Mouse (Mus musculus) small intestine, adult 2 months (tissue): ENCODE results near the gene Tubb2b. TPM values are rescaled to one million over a fixed set of nuclear protein-coding genes. Genes with fewer than 3 reads are reported as not detected.

Experiments
- H3K27ac ChIP-seq: fragments of 200-500 bp; 2 replicates; pipeline ENCODE4 v1.5.1; 2012; ENCODE audit warnings: low read depth, low read length, control low read depth, inconsistent platforms; ENCODE audit not compliant: insufficient read depth
- H3K27me3 ChIP-seq: fragments of 200-500 bp; 2 replicates; pipeline ENCODE4 v1.6.1; 2012; ENCODE audit warnings: mild to moderate bottlenecking, moderate library complexity, low read length, inconsistent platforms; ENCODE audit not compliant: control insufficient read depth, insufficient read depth
- H3K36me3 ChIP-seq: fragments of 200-500 bp; 2 replicates; pipeline ENCODE4 v1.6.1; 2012; ENCODE audit warnings: mild to moderate bottlenecking, low read length, control low read depth, inconsistent platforms; ENCODE audit not compliant: control insufficient read depth, insufficient read depth
- H3K4me1 ChIP-seq: fragments of 200-500 bp; 2 replicates; pipeline ENCODE4 v1.6.1; 2012; ENCODE audit warnings: low read length, inconsistent platforms, mixed read lengths; ENCODE audit not compliant: control insufficient read depth, insufficient read depth, insufficient read length
- H3K4me3 ChIP-seq: fragments of 200-500 bp; 2 replicates; pipeline ENCODE4 v1.5.1; 2012; ENCODE audit warnings: low read depth, mild to moderate bottlenecking, control low read depth, inconsistent platforms, low read length, moderate library complexity
- CTCF ChIP-seq: fragments of 200-500 bp; IDR thresholded peaks from 2 replicates; pipeline ENCODE4 v1.5.1; 2012; ENCODE audit warnings: low read depth, mild to moderate bottlenecking, control low read depth, inconsistent platforms, low read length, moderate library complexity, mixed read lengths; ENCODE audit not compliant: insufficient replicate concordance, insufficient read length; ENCODE audit errors: extremely low read depth
- POLR2A ChIP-seq: fragments of 200-500 bp; IDR thresholded peaks from 2 replicates; pipeline ENCODE4 v1.6.1; 2012; ENCODE audit warnings: low read depth, mild to moderate bottlenecking, control low read depth, inconsistent platforms, low read length, moderate library complexity
- WGBS: fragments of 180-500 bp; shearing (Covaris S2); methylation state at CpG from one replicate; pipeline ENCODE4 v1.1.7; 2018; 5-methylcytosine and 5-hydroxymethylcytosine counted together
- polyA plus RNA-seq: library from polyadenylated mRNA; depleted of rRNA; stranded (reverse); fragments of >200 nt; gene quantifications from 2 replicates; pipeline ENCODE4 v1.2.3, GENCODE M21; 2012; rRNA removed

Gene Tubb2b
- polyA plus RNA-seq, result 9.3 and 12.6 TPM in 2 replicates

DNA sequence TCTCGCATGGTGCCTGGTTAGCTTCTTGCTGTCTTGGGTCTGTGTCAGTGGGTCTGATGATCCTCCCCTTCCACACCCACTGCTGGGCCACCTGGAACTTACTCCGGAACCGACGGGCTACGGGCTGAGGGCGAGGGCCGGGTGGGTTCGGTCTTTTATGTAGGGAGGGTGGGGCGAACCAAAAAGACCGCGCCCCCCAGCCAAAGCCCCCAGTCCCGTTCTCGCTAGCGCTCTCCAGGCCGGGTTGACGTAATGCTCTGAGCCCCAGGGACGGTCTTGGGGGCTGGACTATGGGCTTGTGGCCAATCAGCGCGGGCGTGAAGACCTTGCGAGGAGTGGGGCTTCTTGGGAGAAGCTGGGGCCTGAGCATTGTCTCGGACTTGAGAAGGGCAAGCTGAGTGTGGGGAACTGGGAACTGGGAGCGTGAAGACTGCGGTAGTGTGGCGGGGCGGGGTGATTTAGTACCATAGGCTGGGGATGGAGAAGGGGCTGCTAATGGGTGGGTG is at the start of gene Tubb2b:
TSS of gene Tubb2b (minus strand) at position 241 of the 506 bp plus-strand sequence.
- TF ChIP-seq POLR2A (no peak), CTCF (no peak)
- H3K4me1 ChIP-seq, result peaks cover 21% of the 10 kb centered on the region
- H3K4me3 ChIP-seq, result peak within 1 kb of the TSS; percentile 68
- WGBS, result under 1% methylated on average over 26 of the region's 26 CpGs
- peak within 1 kb of the TSS; percentile 1; the same call in 1 of the 2 replicates for H3K27ac ChIP-seq
- no peaks in the 10 kb centered on the region for H3K36me3 ChIP-seq
- 0 out of 2 replicates have a peak, but pooled peaks cover 3% of the 10 kb centered on the region for H3K27me3 ChIP-seq

GRCm38 (mm10) chr13:34174025-34174424 is 43.8 kb upstream of the Tubb2b start:
- TF ChIP-seq CTCF (no peak), POLR2A (no peak)
- no peaks in the 10 kb centered on the region for H3K27me3 ChIP-seq
- 94% methylated on average over 6 of the region's 6 CpGs for WGBS
- H3K4me1 ChIP-seq, result no peaks in the 10 kb centered on the region
- no peak overlapping the region for H3K27ac ChIP-seq
- H3K4me3 ChIP-seq, result no peak overlapping the region
- H3K36me3 ChIP-seq, result 0 out of 2 replicates have a peak, but pooled peaks cover 4% of the 10 kb centered on the region

DNA sequence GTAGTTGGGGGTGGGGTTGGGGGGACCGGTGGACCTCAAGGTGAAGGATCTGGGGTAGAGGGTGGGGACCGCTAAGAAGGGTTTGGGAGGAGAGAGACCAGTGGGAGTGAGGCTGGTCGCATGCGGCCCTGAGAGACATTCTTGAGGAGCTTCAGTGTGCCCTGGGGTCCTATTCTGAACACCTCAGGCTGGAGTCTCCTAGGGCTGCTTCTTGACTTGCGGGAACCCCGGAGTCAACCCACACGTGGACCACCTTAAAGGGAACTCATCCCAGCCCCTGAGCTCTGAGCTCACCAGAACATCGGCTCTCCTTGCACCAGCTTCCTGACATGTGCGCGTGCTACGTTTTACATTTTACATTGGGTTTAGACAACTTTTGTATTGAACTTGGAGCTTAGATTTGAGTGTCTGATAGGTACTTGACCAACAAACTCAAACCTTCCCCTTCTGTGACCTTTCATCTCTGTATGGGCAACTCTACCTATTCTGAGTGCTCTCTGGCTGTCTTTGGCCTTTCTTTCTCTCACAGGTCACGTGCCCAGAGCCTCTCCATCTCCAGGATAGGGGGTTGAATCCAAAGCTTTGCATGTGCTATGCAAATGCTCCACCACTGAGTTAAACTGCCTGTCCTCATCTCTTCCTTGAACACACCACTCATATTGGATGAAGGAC is 33.2 kb upstream of the Tubb2b start:
- 28% methylated on average over 12 of the region's 12 CpGs for WGBS
- Histone ChIP-seq H3K4me1 (peaks cover 5% of the 10 kb centered on the region; the same call in 1 of the 2 replicates), H3K27ac (no peak overlapping the region), H3K27me3 (no peaks in the 10 kb centered on the region), H3K36me3 (peaks cover 4% of the 10 kb centered on the region), H3K4me3 (peak overlapping the region; percentile 100)
- no peak for TF ChIP-seq CTCF
- no peak for TF ChIP-seq POLR2A

- WGBS, result 3% methylated on average over 44 of the region's 44 CpGs
- Histone ChIP-seq H3K4me1 (peaks cover 5% of the 10 kb centered on the region; the same call in 1 of the 2 replicates), H3K36me3 (peaks cover 4% of the 10 kb centered on the region), H3K27ac (peak within 1 kb of the TSS; percentile 98), H3K4me3 (peak within 1 kb of the TSS; percentile 100), H3K27me3 (no peaks in the 10 kb centered on the region)
- TF ChIP-seq CTCF (no peak), POLR2A (peak; percentile 43; the same call in 1 of the 2 replicates)
Measured at GRCm38 (mm10) chr13:34162491-34163303, 32.4 kb upstream of the Tubb2b start, which contains the start of gene Psmg4. TSS of gene Psmg4 (plus strand) at chr13:34162964.

DNA sequence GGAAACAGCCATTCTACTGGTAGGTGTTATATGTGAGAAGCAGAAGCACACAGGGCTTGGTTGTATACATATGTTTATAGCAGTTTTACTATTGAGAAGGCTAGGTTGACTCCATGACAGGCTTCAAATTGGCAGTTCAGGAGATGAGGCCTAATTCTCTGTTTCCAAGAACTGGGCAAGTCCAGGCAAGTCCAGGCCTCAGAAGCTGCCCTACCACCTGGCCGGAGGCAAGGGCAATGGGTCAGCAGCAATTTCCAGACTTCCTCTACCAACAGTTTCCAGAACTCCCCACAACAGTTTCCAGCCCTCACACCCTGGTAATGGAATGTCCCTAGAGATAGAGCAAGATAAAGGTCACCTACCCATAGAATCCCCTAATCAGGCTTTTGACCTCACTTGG is 29.7 kb upstream of the Tubb2b start:
- TF ChIP-seq POLR2A (no peak), CTCF (no peak)
- Histone ChIP-seq H3K27me3 (no peaks in the 10 kb centered on the region), H3K4me3 (no peak overlapping the region), H3K27ac (no peak overlapping the region), H3K36me3 (no peaks in the 10 kb centered on the region), H3K4me1 (peaks cover 5% of the 10 kb centered on the region; the same call in 1 of the 2 replicates)
- WGBS, result 96% methylated on average over 1 of the region's 1 CpGs

DNA sequence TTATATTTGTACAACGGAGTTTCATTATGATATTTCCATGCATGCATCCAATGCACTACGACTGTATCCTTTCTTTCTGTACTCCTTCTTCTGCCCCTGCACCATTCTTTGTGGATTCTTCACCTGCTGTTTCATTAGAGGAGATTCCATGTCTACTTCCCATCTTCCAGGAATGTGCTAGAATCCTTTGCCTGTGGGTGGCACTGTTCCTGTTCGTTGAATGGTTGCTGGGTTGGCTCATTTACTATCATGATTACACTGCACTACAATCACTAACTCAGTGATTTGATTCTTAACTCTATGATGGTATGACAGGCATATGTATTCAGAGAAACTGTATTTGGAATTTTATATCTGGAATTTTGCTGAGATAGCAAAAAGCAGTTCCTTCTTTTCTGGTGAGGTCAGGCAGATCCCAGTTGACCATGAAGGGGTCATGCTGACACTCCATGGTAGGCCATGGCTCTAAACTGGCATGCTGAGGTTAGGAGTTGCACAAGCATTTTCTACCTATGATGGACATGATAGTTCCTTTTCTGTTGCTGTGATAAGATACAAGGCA is 27.4 kb upstream of the Tubb2b start:
- 86% methylated on average over 3 of the region's 3 CpGs for WGBS
- no peak for TF ChIP-seq CTCF
- no peak for TF ChIP-seq POLR2A

DNA sequence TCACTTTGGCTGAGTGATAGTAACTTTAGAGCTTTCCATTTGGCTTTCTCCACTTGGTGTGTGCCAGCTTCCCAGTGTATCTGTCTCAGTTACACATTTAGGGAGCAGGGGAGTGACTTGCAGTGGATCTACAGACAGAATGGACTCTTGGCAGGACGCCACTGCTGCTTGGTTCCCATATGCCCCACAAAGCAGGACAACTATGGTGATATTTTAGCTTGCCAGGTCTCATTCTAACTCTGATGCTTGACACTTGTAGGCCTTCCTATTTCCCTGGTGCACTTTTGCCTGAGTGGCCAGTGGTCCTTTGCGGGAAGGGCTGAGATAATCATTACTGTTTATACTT is 26.5 kb upstream of the Tubb2b start:
- Histone ChIP-seq H3K27me3 (no peaks in the 10 kb centered on the region), H3K27ac (no peak overlapping the region), H3K4me1 (no peaks in the 10 kb centered on the region), H3K36me3 (no peaks in the 10 kb centered on the region), H3K4me3 (no peak overlapping the region)
- 72% methylated on average over 2 of the region's 2 CpGs for WGBS
- no peak for TF ChIP-seq CTCF
- TF ChIP-seq POLR2A, result no peak

More for the DNA sequence above, 27.4 kb upstream of the Tubb2b start:
- Histone ChIP-seq H3K27ac (no peak overlapping the region), H3K4me3 (no peak overlapping the region), H3K27me3 (no peaks in the 10 kb centered on the region), H3K36me3 (no peaks in the 10 kb centered on the region), H3K4me1 (peaks cover 4% of the 10 kb centered on the region; the same call in 1 of the 2 replicates)
